Mouse (Mus musculus) heart, adult 2 months (tissue): ENCODE data around the gene Emc8.

Experiments
- CTCF ChIP-seq: fragments of 200-600 bp; IDR thresholded peaks from 2 replicates; pipeline ENCODE4 v1.8.1; 2022; ENCODE audit warnings: antibody characterized with exemption, mild to moderate bottlenecking, moderate library complexity
- POLR2A ChIP-seq: fragments of 200-500 bp; IDR thresholded peaks from 2 replicates; pipeline ENCODE4 v1.6.1; 2011; ENCODE audit warnings: mild to moderate bottlenecking, low read depth, low read length, control low read depth; ENCODE audit not compliant: insufficient read depth

DNA sequence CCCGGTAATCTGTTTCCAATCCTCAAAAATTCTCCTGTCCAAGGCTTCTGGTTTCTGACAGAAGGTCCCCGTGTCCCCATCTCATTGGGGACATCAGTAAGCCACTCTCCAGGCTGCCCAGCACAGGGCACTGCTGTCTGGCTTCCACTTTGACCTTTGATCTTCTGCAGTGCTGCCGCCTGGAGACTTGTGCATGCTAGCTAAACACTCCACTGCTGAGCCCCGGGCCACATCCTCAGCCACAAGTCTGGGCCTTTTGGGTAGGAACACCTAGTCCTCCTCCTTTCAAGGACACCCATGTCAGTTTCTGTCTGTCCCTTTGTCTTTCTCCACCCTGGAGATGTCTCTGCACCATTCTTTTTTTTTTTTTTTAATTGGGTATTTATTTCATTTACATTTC lies 24.6 kb upstream of the Emc8 start:
- TF ChIP-seq CTCF (no peak), POLR2A (no peak)
